Mouse (Mus musculus) heart, postnatal 36 days (tissue): ENCODE measurements at regions not wholly inside any gene's neighbourhood (a gene's known extent, or its start where the extent isn't known, plus 50 kb on each side); places are given as distances from the start of the nearest gene placed in this dataset.

ENCODE experiments used
- DNase-seq, 2 experiments: peaks; one replicate each; pipeline ENCODE4 v3.0.0; 2021 to 2022
- intact Hi-C: fragments of 180-260 bp; cut with DNase I; formaldehyde crosslinking; loops from one replicate; pipeline ENCODE4 v1.15.1; 2025

DNA sequence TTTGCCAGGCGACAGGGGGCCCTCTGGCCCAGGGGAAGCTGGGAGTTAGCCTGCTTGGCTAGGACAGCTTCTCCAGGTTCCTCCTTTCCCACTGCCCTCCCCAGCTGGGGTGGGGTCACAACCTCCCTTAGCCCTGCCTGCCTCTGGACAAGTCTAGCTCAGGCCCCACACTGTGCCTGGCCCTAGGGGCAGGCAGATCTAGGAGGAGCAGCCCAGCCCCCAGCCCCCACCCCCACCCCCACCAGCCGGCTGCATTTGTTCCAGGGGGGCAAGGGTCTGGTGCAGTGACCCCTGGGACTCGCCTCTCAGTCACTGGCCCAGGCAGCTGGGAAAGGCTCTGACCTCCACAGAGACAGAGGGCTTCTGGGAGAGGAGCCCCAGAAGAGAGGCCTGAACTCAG lies 381.9 kb downstream of the Sox9 start:
- intact Hi-C loops: loop anchor here (2.0 to 10.0 kb wide), 3 partner anchors 381 to 1511 kb away; partner anchors contain the start of gene Sox9
- no peak for DNase-seq

DNA sequence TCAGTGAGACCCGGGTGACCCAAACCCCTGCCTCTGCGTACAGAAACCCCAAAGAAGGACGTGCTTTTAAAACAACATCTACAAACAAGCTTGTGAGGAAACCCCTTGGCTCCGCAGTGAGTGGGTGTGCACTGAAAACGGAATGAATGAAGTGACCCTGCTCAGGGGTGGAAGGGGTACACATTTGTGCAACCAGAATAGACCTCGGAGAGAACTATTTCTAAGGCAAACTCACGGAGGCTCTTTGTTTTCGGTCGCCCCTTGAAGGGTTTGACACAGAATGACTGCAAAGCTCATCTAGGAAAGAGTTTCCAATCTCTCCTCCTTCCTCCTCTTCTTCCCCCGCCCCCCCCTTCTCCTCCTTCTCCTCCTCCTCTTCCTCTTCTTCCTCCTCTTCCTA lies 382.5 kb downstream of the Sox9 start:
- no peak for DNase-seq
- intact Hi-C loops: loop anchor here (2.0 to 10.0 kb wide), 3 partner anchors 382 to 1512 kb away; partner anchors contain the start of gene Sox9

GRCm38 (mm10) chr11:113165069-113165795 lies 383.2 kb downstream of the Sox9 start:
- peak; percentile 85 to 86 for DNase-seq
- intact Hi-C loops: loop anchor here (1.0 to 10.0 kb wide), 5 partner anchors 382 to 1629 kb away; partner anchors contain the start of gene Sox9

DNA sequence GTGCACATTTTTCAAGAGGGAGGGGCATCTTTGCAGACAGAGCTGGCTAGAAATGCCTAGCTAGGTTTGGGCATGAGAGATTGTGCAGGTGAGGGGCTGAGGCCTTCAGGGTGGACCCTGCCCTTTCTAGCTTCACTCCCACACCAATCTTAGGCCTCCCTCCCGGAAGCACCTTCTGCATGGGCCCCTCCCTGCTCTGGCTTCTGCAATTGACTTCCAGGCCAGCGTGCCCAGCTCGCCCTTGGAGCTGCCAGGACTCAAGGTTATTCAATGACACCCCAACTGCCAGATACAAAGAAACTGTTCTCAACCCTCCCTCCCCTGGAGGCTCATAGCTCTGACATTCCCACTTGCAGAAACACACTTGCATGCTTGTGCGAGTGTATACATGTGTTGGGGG lies 384.5 kb downstream of the Sox9 start:
- intact Hi-C loops: loop anchor here (5.0 to 10.0 kb wide), 2 partner anchors 959 to 1062 kb away; no protein-coding TSS in a partner anchor
- no peak for DNase-seq

GRCm38 (mm10) chr11:113172497-113173140 lies 390.6 kb downstream of the Sox9 start:
- intact Hi-C loops: loop anchor here (10.0 kb wide), 2 partner anchors 242 to 632 kb away; no protein-coding TSS in a partner anchor

GRCm38 (mm10) chr11:113173317-113173716 lies 391.3 kb downstream of the Sox9 start:
- intact Hi-C loops: loop anchor here (10.0 kb wide), 2 partner anchors 241 to 631 kb away; no protein-coding TSS in a partner anchor
- DNase-seq: peak in 1 of 2 experiments; percentile 17

More at GRCm38 (mm10) chr11:113172497-113173140, 390.6 kb downstream of the Sox9 start:
- DNase-seq: peak; percentile 71 to 72

DNA sequence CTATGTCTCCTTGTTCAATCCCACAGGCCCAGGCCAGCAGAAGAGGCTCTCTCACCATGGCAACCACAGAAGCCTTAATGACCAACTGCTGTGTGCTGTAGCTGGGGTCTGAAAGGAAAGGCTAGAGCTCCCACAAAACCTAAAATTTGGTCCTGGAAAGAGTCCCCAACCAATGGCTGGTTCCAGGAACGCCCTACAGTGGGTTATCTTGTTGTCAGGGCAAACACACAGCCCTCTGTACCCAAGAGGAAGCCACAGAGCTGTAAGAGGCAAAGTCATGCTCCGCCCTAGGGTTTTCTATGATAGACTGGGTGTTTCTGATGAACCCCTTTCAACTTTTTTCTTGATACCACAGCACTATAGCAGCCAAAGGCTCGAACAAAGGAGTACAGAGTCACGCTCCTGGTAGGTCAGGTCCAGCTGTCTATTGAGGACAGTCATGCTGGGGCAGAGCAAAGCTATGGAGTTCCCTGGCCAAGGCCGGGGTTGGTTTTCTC lies 392.0 kb downstream of the Sox9 start:
- intact Hi-C loops: loop anchor here (2.0 to 10.0 kb wide), 3 partner anchors 127 to 631 kb away; no protein-coding TSS in a partner anchor
- no peak for DNase-seq

DNA sequence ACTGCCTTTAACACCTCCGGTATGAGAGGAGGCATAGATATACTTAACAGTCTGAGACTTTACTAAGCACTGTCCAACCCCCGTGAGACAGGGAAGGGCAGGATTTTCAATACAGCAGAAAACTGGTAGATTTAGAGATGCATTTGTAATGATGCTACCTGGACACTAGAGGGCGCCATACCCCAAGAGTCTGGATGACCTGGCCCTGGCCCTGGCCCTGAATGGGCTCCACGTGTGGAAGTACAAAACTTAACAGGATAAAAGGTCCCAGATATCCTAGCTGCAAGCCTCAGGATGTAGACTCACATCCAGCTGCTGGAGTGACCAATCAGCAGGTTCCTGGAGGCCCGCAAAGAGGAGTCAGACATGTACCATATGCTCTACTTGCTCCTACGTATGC lies 393.3 kb downstream of the Sox9 start:
- intact Hi-C loops: loop anchor here (1.0 to 10.0 kb wide), 5 partner anchors 125 to 629 kb away; partner anchors contain the start of gene Sstr2
- peak; percentile 19 to 27 for DNase-seq

GRCm38 (mm10) chr11:113176183-113176582 lies 394.2 kb downstream of the Sox9 start:
- intact Hi-C loops: loop anchor here (5.0 to 10.0 kb wide), 3 partner anchors 239 to 629 kb away; partner anchors contain the start of gene Sstr2

DNA sequence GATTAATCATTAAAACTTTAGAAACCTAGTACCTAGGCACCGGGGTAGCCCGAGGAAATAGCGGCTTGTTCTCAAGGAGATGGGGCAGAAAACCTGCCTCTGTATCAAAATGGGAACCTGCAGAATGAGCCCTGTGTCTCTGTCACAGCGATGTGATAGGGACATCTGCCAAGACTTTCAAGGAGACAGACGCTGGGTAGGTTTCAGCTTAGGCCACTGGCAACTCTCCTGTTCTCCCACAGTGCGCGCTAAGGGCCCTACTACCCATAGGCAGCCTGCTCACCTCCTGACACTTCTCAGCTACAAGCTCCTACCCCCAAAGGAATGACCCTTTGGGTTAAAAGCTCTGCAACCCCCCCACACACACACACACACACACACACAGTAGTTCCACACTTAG lies 396.4 kb downstream of the Sox9 start:
- DNase-seq: no peak
- intact Hi-C loops: loop anchor here (5.0 to 10.0 kb wide), 3 partner anchors 236 to 626 kb away; partner anchors contain the start of gene Sstr2

More at GRCm38 (mm10) chr11:113176183-113176582, 394.2 kb downstream of the Sox9 start:
- DNase-seq: peak; percentile 21 to 37

GRCm38 (mm10) chr11:113180008-113180407 lies 398.0 kb downstream of the Sox9 start:
- DNase-seq: no peak
- intact Hi-C loops: no loop called here

GRCm38 (mm10) chr11:113182083-113182861 lies 400.2 kb downstream of the Sox9 start:
- DNase-seq: no peak
- intact Hi-C loops: no loop called here

DNA sequence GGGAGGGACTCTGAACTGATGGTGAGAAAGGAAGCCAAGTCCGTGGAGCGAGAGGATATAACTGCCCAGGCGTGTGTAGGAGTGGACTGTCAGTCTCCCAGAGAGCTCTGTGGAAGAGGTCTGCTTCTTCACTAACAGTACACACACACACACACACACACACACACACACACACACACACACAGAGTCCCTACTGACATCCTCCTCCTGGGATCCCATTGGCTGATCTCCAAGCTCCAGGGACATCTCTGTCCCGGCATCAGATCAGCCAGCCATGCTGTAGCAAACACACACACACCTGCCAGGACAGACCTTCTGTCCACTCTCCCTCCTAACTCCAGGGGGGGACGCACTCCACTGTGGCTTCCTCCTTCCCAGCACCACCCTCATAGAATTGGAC lies 401.5 kb downstream of the Sox9 start:
- intact Hi-C loops: no loop called here

GRCm38 (mm10) chr11:113184095-113184494 lies 402.1 kb downstream of the Sox9 start:
- intact Hi-C loops: no loop called here

More for the DNA sequence above, 401.5 kb downstream of the Sox9 start:
- no peak for DNase-seq

GRCm38 (mm10) chr11:113187407-113187806 lies 405.4 kb downstream of the Sox9 start:
- intact Hi-C loops: no loop called here
- no peak for DNase-seq

More at GRCm38 (mm10) chr11:113184095-113184494, 402.1 kb downstream of the Sox9 start:
- no peak for DNase-seq

GRCm38 (mm10) chr11:113188263-113188920 lies 406.4 kb downstream of the Sox9 start:
- DNase-seq: no peak
- intact Hi-C loops: no loop called here

DNA sequence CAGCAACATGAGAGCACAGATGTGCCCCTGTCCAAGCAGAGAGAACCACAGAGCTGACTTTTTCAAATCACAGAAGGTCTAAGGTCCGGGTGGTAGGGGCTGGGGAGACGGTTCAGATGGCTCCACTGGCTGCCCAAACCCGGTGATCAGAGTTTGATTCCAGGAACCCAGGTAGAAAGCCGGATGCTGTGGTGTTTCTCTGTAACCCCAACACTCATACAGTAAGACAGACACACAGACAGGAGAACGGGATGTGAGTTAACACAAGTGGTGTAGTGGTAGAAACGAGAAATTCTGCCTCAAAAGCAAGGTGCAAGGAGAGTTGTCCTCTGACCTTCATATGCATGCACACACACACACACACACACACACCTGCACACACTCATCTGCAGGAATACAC lies 408.0 kb downstream of the Sox9 start:
- intact Hi-C loops: no loop called here
- DNase-seq: no peak

GRCm38 (mm10) chr11:113190520-113190919 lies 408.5 kb downstream of the Sox9 start:
- intact Hi-C loops: no loop called here
- no peak for DNase-seq

DNA sequence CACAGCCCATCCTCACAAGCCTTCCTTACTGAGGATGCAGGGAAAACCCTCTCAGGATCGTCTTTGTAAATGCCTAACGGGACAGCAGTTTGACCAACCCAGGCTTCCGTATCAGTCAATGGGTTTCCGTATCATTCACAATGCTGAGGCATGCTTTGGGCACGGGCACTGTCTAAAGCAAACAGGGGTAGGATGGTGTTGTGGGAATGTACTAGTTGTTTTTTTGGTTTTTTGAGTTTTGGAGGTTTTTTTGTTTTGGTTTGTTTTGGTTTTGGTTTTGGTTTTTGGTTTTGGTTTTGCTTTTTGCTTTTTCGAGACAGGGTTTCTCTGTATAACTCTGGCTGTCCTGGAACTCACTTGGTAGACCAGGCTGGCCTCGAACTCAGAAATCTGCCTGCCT lies 409.0 kb downstream of the Sox9 start:
- intact Hi-C loops: no loop called here
- no peak for DNase-seq
